Mouse (Mus musculus): ENCODE data around the gene Six2. TPM values are rescaled to one million over a fixed set of nuclear protein-coding genes. Genes with fewer than 3 reads are reported as not detected.

Six2 gene
- 11.8 and 14.4 TPM in 2 replicates for polyA plus RNA-seq (2012; rRNA removed)

GRCm38 (mm10) chr17:85688236-85688910, at the start of gene Six2:
TSS of gene Six2 (minus strand) at chr17:85688274.
- WGBS: 5% methylated on average over 55 of the region's 55 CpGs
- peaks cover 8% of the 10 kb centered on the region; the same call in 1 of the 2 replicates for H3K27me3 ChIP-seq (ENCODE audit: control insufficient read depth, insufficient read depth, low read length)
- H3K36me3 ChIP-seq (ENCODE audit: control insufficient read depth, insufficient read depth, low read length): no peaks in the 10 kb centered on the region
- no peaks in the 10 kb centered on the region for H3K4me1 ChIP-seq (replicated peaks; ENCODE audit: control insufficient read depth, insufficient read depth, low read length)
- peak within 1 kb of the TSS; percentile 5 for H3K4me3 ChIP-seq (ENCODE audit: control insufficient read depth, insufficient read depth, low read length)
- DNase-seq: no peak
- peak within 1 kb of the TSS; percentile 13; the same call in 1 of the 2 replicates for H3K27ac ChIP-seq (ENCODE audit: control insufficient read depth, insufficient read depth, low read length)
- no peak for TF ChIP-seq CTCF (IDR thresholded peaks at IDR 0.05; ENCODE audit: borderline replicate concordance, control insufficient read depth, extremely low read depth, insufficient read depth, low read length, poor library complexity)
- TF ChIP-seq POLR2A (IDR thresholded peaks at IDR 0.05; ENCODE audit: control insufficient read depth, extremely low read depth, insufficient read depth, low read length, poor library complexity): no peak

GRCm38 (mm10) chr17:85737090-85737780, 49.2 kb upstream of the Six2 start:
- 82% methylated on average over 19 of the region's 19 CpGs for WGBS
- Histone ChIP-seq H3K4me3 (ENCODE audit: control insufficient read depth, insufficient read depth, low read length) (no peak overlapping the region), H3K27me3 (ENCODE audit: control insufficient read depth, insufficient read depth, low read length) (no peaks in the 10 kb centered on the region), H3K27ac (ENCODE audit: control insufficient read depth, insufficient read depth, low read length) (no peak overlapping the region), H3K36me3 (ENCODE audit: control insufficient read depth, insufficient read depth, low read length) (no peaks in the 10 kb centered on the region), H3K4me1 (replicated peaks; ENCODE audit: control insufficient read depth, insufficient read depth, low read length) (no peaks in the 10 kb centered on the region)
- no peak for TF ChIP-seq POLR2A (IDR thresholded peaks at IDR 0.05; ENCODE audit: control insufficient read depth, extremely low read depth, insufficient read depth, low read length, poor library complexity)
- no peak for TF ChIP-seq CTCF (IDR thresholded peaks at IDR 0.05; ENCODE audit: borderline replicate concordance, control insufficient read depth, extremely low read depth, insufficient read depth, low read length, poor library complexity)
- DNase-seq: no peak

GRCm38 (mm10) chr17:85731329-85731728, 43.3 kb upstream of the Six2 start:
- no peaks in the 10 kb centered on the region for H3K4me1 ChIP-seq (replicated peaks; ENCODE audit: control insufficient read depth, insufficient read depth, low read length)
- TF ChIP-seq CTCF (IDR thresholded peaks at IDR 0.05; ENCODE audit: borderline replicate concordance, control insufficient read depth, extremely low read depth, insufficient read depth, low read length, poor library complexity): no peak
- TF ChIP-seq POLR2A (IDR thresholded peaks at IDR 0.05; ENCODE audit: control insufficient read depth, extremely low read depth, insufficient read depth, low read length, poor library complexity): no peak
- no peak overlapping the region for H3K27ac ChIP-seq (ENCODE audit: control insufficient read depth, insufficient read depth, low read length)
- H3K36me3 ChIP-seq (ENCODE audit: control insufficient read depth, insufficient read depth, low read length): no peaks in the 10 kb centered on the region
- H3K27me3 ChIP-seq (ENCODE audit: control insufficient read depth, insufficient read depth, low read length): no peaks in the 10 kb centered on the region
- no peak overlapping the region for H3K4me3 ChIP-seq (ENCODE audit: control insufficient read depth, insufficient read depth, low read length)
- WGBS: 31% methylated on average over 5 of the region's 5 CpGs
- no peak for DNase-seq

GRCm38 (mm10) chr17:85730231-85731015, 42.3 kb upstream of the Six2 start:
- Histone ChIP-seq H3K4me3 (ENCODE audit: control insufficient read depth, insufficient read depth, low read length) (no peak overlapping the region), H3K36me3 (ENCODE audit: control insufficient read depth, insufficient read depth, low read length) (no peaks in the 10 kb centered on the region), H3K27me3 (ENCODE audit: control insufficient read depth, insufficient read depth, low read length) (no peaks in the 10 kb centered on the region), H3K4me1 (replicated peaks; ENCODE audit: control insufficient read depth, insufficient read depth, low read length) (no peaks in the 10 kb centered on the region), H3K27ac (ENCODE audit: control insufficient read depth, insufficient read depth, low read length) (no peak overlapping the region)
- no peak for DNase-seq
- 92% methylated on average over 12 of the region's 12 CpGs for WGBS
- TF ChIP-seq POLR2A (IDR thresholded peaks at IDR 0.05; ENCODE audit: control insufficient read depth, extremely low read depth, insufficient read depth, low read length, poor library complexity) (no peak), CTCF (IDR thresholded peaks at IDR 0.05; ENCODE audit: borderline replicate concordance, control insufficient read depth, extremely low read depth, insufficient read depth, low read length, poor library complexity) (no peak)

GRCm38 (mm10) chr17:85728071-85728718, 40.1 kb upstream of the Six2 start:
- Histone ChIP-seq H3K4me3 (ENCODE audit: control insufficient read depth, insufficient read depth, low read length) (no peak overlapping the region), H3K36me3 (ENCODE audit: control insufficient read depth, insufficient read depth, low read length) (no peaks in the 10 kb centered on the region), H3K4me1 (replicated peaks; ENCODE audit: control insufficient read depth, insufficient read depth, low read length) (no peaks in the 10 kb centered on the region), H3K27ac (ENCODE audit: control insufficient read depth, insufficient read depth, low read length) (no peak overlapping the region), H3K27me3 (ENCODE audit: control insufficient read depth, insufficient read depth, low read length) (no peaks in the 10 kb centered on the region)
- no peak for TF ChIP-seq POLR2A (IDR thresholded peaks at IDR 0.05; ENCODE audit: control insufficient read depth, extremely low read depth, insufficient read depth, low read length, poor library complexity)
- TF ChIP-seq CTCF (IDR thresholded peaks at IDR 0.05; ENCODE audit: borderline replicate concordance, control insufficient read depth, extremely low read depth, insufficient read depth, low read length, poor library complexity): no peak
- no peak for DNase-seq
- 37% methylated on average over 5 of the region's 5 CpGs for WGBS

- Histone ChIP-seq H3K27ac (ENCODE audit: control insufficient read depth, insufficient read depth, low read length) (no peak overlapping the region), H3K4me3 (ENCODE audit: control insufficient read depth, insufficient read depth, low read length) (no peak overlapping the region), H3K27me3 (ENCODE audit: control insufficient read depth, insufficient read depth, low read length) (no peaks in the 10 kb centered on the region), H3K36me3 (ENCODE audit: control insufficient read depth, insufficient read depth, low read length) (no peaks in the 10 kb centered on the region), H3K4me1 (replicated peaks; ENCODE audit: control insufficient read depth, insufficient read depth, low read length) (no peaks in the 10 kb centered on the region)
- 95% methylated on average over 9 of the region's 9 CpGs for WGBS
- no peak for TF ChIP-seq CTCF (IDR thresholded peaks at IDR 0.05; ENCODE audit: borderline replicate concordance, control insufficient read depth, extremely low read depth, insufficient read depth, low read length, poor library complexity)
- TF ChIP-seq POLR2A (IDR thresholded peaks at IDR 0.05; ENCODE audit: control insufficient read depth, extremely low read depth, insufficient read depth, low read length, poor library complexity): no peak
- DNase-seq: no peak
Observed at GRCm38 (mm10) chr17:85725988-85726387, 37.9 kb upstream of the Six2 start.
